Mouse (Mus musculus) heart, adult 8-10 months (tissue): ENCODE measurements at regions not wholly inside any gene's neighbourhood (a gene's known extent, or its start where the extent isn't known, plus 50 kb on each side); places are given as distances from the start of the nearest gene placed in this dataset.

Experiments used
- DNase-seq: peaks from one replicate; pipeline ENCODE4 v3.0.0; 2022; ENCODE audit warnings: low spot score

GRCm38 (mm10) chr2:28287210-28287860 is 94.5 kb downstream of the Olfm1 start:
- DNase-seq = no peak

GRCm38 (mm10) chr2:28289339-28289738 is 96.5 kb downstream of the Olfm1 start:
- no peak for DNase-seq

- no peak for DNase-seq
Measured at GRCm38 (mm10) chr2:28289860-28290471, 97.2 kb downstream of the Olfm1 start.

GRCm38 (mm10) chr2:28294509-28294908 is 101.7 kb downstream of the Olfm1 start:
- no peak for DNase-seq

GRCm38 (mm10) chr2:28296183-28296582 is 103.4 kb downstream of the Olfm1 start:
- no peak for DNase-seq

GRCm38 (mm10) chr2:28298738-28299137 is 105.9 kb downstream of the Olfm1 start:
- no peak for DNase-seq

GRCm38 (mm10) chr2:28299346-28299745 is 106.6 kb downstream of the Olfm1 start:
- DNase-seq = no peak

GRCm38 (mm10) chr2:28301313-28301712 is 108.5 kb downstream of the Olfm1 start:
- no peak for DNase-seq

GRCm38 (mm10) chr2:28303936-28304335 is 111.1 kb downstream of the Olfm1 start:
- DNase-seq = no peak

- peak; percentile 40 for DNase-seq
Measured at GRCm38 (mm10) chr2:28304712-28305111, 111.9 kb downstream of the Olfm1 start.

- peak; percentile 5 for DNase-seq
Measured at GRCm38 (mm10) chr2:28309122-28309521, 116.3 kb downstream of the Olfm1 start.

- no peak for DNase-seq
Measured at GRCm38 (mm10) chr2:28312212-28312611, 119.4 kb downstream of the Olfm1 start.

- DNase-seq = no peak
Measured at GRCm38 (mm10) chr2:28325502-28325901, 121.1 kb upstream of the Ppp1r26 start.

- no peak for DNase-seq
Measured at GRCm38 (mm10) chr2:28326056-28326455, 120.5 kb upstream of the Ppp1r26 start.

GRCm38 (mm10) chr2:28326682-28327081 is 119.9 kb upstream of the Ppp1r26 start:
- no peak for DNase-seq

GRCm38 (mm10) chr2:28329130-28329529 is 117.5 kb upstream of the Ppp1r26 start:
- DNase-seq = no peak

- no peak for DNase-seq
Measured at GRCm38 (mm10) chr2:28335141-28335789, 111.3 kb upstream of the Ppp1r26 start.

GRCm38 (mm10) chr2:28335810-28336209 is 110.8 kb upstream of the Ppp1r26 start:
- no peak for DNase-seq

- DNase-seq = no peak
Measured at GRCm38 (mm10) chr2:28336349-28337309, 110.0 kb upstream of the Ppp1r26 start.

- DNase-seq = no peak
Measured at GRCm38 (mm10) chr2:28337561-28337960, 109.0 kb upstream of the Ppp1r26 start.

GRCm38 (mm10) chr2:28341304-28341703 is 105.3 kb upstream of the Ppp1r26 start:
- DNase-seq = no peak

- no peak for DNase-seq
Measured at GRCm38 (mm10) chr2:28348453-28348852, 98.1 kb upstream of the Ppp1r26 start.
